In the genomic region with DNA sequence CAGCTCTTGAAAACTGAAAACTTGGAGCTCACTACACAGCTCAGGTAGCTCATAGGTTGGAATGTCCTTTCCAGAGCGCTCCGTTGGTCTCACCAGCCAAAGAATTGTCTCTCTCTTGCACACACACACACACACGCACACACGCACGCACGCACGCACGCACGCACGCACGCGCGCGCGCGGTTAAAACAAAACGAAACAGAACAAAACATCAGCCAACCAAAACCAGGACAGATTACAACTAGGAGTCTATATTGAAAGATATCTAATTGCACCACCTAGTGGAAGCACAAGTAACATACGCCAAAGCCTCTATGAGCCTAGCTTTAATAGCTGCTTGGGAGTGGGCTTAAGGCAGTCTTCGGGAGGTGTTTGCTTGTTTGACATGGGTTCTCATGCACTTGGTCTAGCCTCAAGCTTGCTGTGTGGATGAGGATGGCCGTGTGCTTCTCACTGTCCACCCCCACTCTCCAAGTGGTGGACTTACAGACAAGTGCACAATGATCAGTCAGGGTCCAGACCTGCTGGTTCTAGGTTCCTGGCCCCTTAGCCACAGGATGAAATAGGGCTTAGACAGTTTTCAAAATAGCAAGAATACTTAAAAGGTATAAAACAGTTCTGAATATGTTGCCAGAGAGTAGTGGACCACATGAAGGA, we compare ENCODE assay signal across 7 mouse cellular contexts. TPM values are rescaled to one million over a fixed set of nuclear protein-coding genes. Genes with fewer than 3 reads are reported as not detected.
A peak's percentile ranks its signal among the peaks of the same experiment; 100 is the strongest.
DNase-seq lines count a peak whose midpoint lies in the region; ATAC-seq lines count a peak whose summit lies in the region.

No protein-coding gene starts in this region.

- H3K9ac ChIP-seq in hindbrain, embryonic 14.5 days: peak overlapping the region; percentile 51; the same call in 1 of the 2 replicates

- no peaks in the 10 kb centered on the region for H3K27me3 ChIP-seq in hindbrain, embryonic 14.5 days (ENCODE audit: control insufficient read depth, insufficient read depth, low read length)

- peak overlapping the region; percentile 65 for H3K4me2 ChIP-seq in hindbrain, embryonic 14.5 days (replicated peaks)

- no peaks in the 10 kb centered on the region for H3K4me1 ChIP-seq in hindbrain, embryonic 14.5 days (replicated peaks; ENCODE audit: control insufficient read depth, insufficient read depth, low read length)

- 5% methylated on average over 20 of the region's 20 CpGs for WGBS in hindbrain, embryonic 14.5 days

- DNase-seq in WW6 (ENCODE audit: low read depth, low spot score): peak; percentile 14
- peak; percentile 72 to 75 for DNase-seq in cerebellum, postnatal 10 days
- DNase-seq in frontal cortex, postnatal 14 days (ENCODE audit: low spot score in 2 of 2): peak; percentile 33 to 60
- DNase-seq in hindbrain, embryonic 14.5 days (ENCODE audit: low spot score): peak; percentile 86
- peak; percentile 41 to 52 for DNase-seq in layer of hippocampus, postnatal 36 days
- DNase-seq in lung, postnatal 25 days (ENCODE audit: low spot score): peak; percentile 74
- peak; percentile 73 for DNase-seq in right cerebral cortex, adult 18-20 months

- no peaks in the 10 kb centered on the region for H3K36me3 ChIP-seq in hindbrain, embryonic 14.5 days (replicated peaks; ENCODE audit: control insufficient read depth, insufficient read depth)

- peak; percentile 93 for ATAC-seq in hindbrain, embryonic 14.5 days (ENCODE audit: low FRiP score)

- peak overlapping the region; percentile 79 for H3K27ac ChIP-seq in hindbrain, embryonic 14.5 days

- no peaks in the 10 kb centered on the region for H3K9me3 ChIP-seq in hindbrain, embryonic 14.5 days (ENCODE audit: control insufficient read depth, low read length)

- peak overlapping the region; percentile 25 for H3K4me3 ChIP-seq in hindbrain, embryonic 14.5 days (replicated peaks; ENCODE audit: low read length)

RNA-seq across cellular contexts. Expression of gene Senp7, which starts 16.3 kb away (rescaled TPM):
- 49.1 and 54.7 TPM in 2 replicates for polyA plus RNA-seq in hindbrain, embryonic 14.5 days (2014; fragmentation: Nextera tagmentation; extraction: Ambion mirVana)
- total RNA-seq in layer of hippocampus, postnatal 36 days (2021): 10 to 100 TPM; 50.3 to 51.2 TPM

RNA-seq across cellular contexts. Expression of gene Trmt10c, which starts 26.8 kb away (rescaled TPM):
- polyA plus RNA-seq in hindbrain, embryonic 14.5 days (2014; fragmentation: Nextera tagmentation; extraction: Ambion mirVana): 20.9 and 21.8 TPM in 2 replicates
- 10 to 100 TPM; 10.3 to 11.4 TPM for total RNA-seq in layer of hippocampus, postnatal 36 days (2021)

RNA-seq across cellular contexts. Expression of gene Pcnp, which starts 34.9 kb away (rescaled TPM):
- 214 and 224 TPM in 2 replicates for polyA plus RNA-seq in hindbrain, embryonic 14.5 days (2014; fragmentation: Nextera tagmentation; extraction: Ambion mirVana)
- 100 to 1,000 TPM; 153 to 157 TPM for total RNA-seq in layer of hippocampus, postnatal 36 days (2021)

Comparison
In these comparisons a context has a peak if more than half of its experiments do, and no peak if none do; other contexts are left out.
1. Peak in every context shown above with its lines: DNase-seq, ATAC-seq, H3K4me3 ChIP-seq and H3K27ac ChIP-seq.
2. DNase-seq: peak in every context shown above with its lines; median percentile 86 in hindbrain, embryonic 14.5 days; 74 in lung, postnatal 25 days; 74 in cerebellum, postnatal 10 days; 73 in right cerebral cortex, adult 18-20 months; 46 in frontal cortex, postnatal 14 days; 46 in layer of hippocampus, postnatal 36 days; 14 in WW6.